Mouse (Mus musculus) stomach, embryonic 16.5 days (tissue): ENCODE results near the gene Pum1. TPM values are rescaled to one million over a fixed set of nuclear protein-coding genes. Genes with fewer than 3 reads are reported as not detected.

Experiments used
- ATAC-seq: fragments of 200-750 bp; cut with Nextera tagmentation; 2 replicates; pipeline ENCODE4 v1.8.0; 2017; ENCODE audit warnings: moderate number of reproducible peaks, moderate TSS enrichment; ENCODE audit not compliant: insufficient read depth, low FRiP score
- H3K27ac ChIP-seq: fragments of 300-500 bp; sonication (generic); 2 replicates; pipeline ENCODE4 v1.5.1; 2014; ENCODE audit warnings: low read length
- H3K27me3 ChIP-seq: fragments of 300-500 bp; sonication (generic); 2 replicates; pipeline ENCODE4 v1.6.1; 2014; ENCODE audit warnings: low read length, control low read depth, mixed read lengths; ENCODE audit not compliant: control insufficient read depth, insufficient read depth
- H3K36me3 ChIP-seq: fragments of 300-500 bp; sonication (generic); 2 replicates; pipeline ENCODE4 v1.6.1; 2014; ENCODE audit warnings: low read length; ENCODE audit not compliant: control insufficient read depth, insufficient read depth
- H3K4me1 ChIP-seq: fragments of 300-500 bp; sonication (generic); 2 replicates; pipeline ENCODE4 v1.6.1; 2014; ENCODE audit warnings: low read length, control low read depth, mixed read lengths; ENCODE audit not compliant: control insufficient read depth, insufficient read depth
- H3K4me2 ChIP-seq: fragments of 300-500 bp; sonication (generic); 2 replicates; pipeline ENCODE4 v1.6.1; 2014; ENCODE audit warnings: low read depth, low read length, mixed read lengths
- H3K4me3 ChIP-seq: fragments of 300-500 bp; sonication (generic); replicated peaks from 2 replicates; pipeline ENCODE4 v1.5.1; 2014; ENCODE audit warnings: mild to moderate bottlenecking, low read length
- H3K9ac ChIP-seq: fragments of 300-500 bp; sonication (generic); 2 replicates; pipeline ENCODE4 v1.6.1; 2014; ENCODE audit warnings: low read length
- H3K9me3 ChIP-seq: fragments of 300-500 bp; sonication (generic); replicated peaks from 2 replicates; pipeline ENCODE4 v1.6.1; 2016; ENCODE audit warnings: low read length, control low read depth; ENCODE audit not compliant: control insufficient read depth
- WGBS: fragments of 180-500 bp; shearing (Covaris S2); extraction: QIAGEN DNeasy Blood & Tissue Kit; methylation state at CpG from one replicate; pipeline ENCODE4 v1.1.7; 2014; 5-methylcytosine and 5-hydroxymethylcytosine counted together
- polyA plus RNA-seq: library from polyadenylated mRNA; unstranded; fragments of >200 nt; fragmentation: Nextera tagmentation; extraction: Ambion mirVana; gene quantifications from 2 replicates; pipeline ENCODE4 v1.2.1, GENCODE M21; 2015

The Pum1 gene
- polyA plus RNA-seq, 1 experiment from 2014 or later: 73.3 TPM

- no peaks in the 10 kb centered on the region for H3K9me3 ChIP-seq
- 60% methylated on average over 4 of the region's 4 CpGs for WGBS
- ATAC-seq: no peak
- no peaks in the 10 kb centered on the region for H3K27me3 ChIP-seq
- H3K4me2 ChIP-seq: no peak overlapping the region
- H3K4me3 ChIP-seq: no peak overlapping the region
- no peaks in the 10 kb centered on the region for H3K4me1 ChIP-seq
- no peaks in the 10 kb centered on the region for H3K36me3 ChIP-seq
- no peak overlapping the region for H3K9ac ChIP-seq
- H3K27ac ChIP-seq: no peak overlapping the region
Measured at GRCm38 (mm10) chr4:130735957-130736356, 72.8 kb downstream of the Pum1 start.

GRCm38 (mm10) chr4:130738527-130738926 lies 75.4 kb downstream of the Pum1 start:
- no peak overlapping the region for H3K27ac ChIP-seq
- H3K27me3 ChIP-seq: no peaks in the 10 kb centered on the region
- H3K9me3 ChIP-seq: no peaks in the 10 kb centered on the region
- no peak for ATAC-seq
- H3K36me3 ChIP-seq: peaks cover 10% of the 10 kb centered on the region; the same call in 1 of the 2 replicates
- 66% methylated on average over 2 of the region's 2 CpGs for whole genome bisulfite sequencing
- no peak overlapping the region for H3K9ac ChIP-seq
- H3K4me3 ChIP-seq: no peak overlapping the region
- no peak overlapping the region for H3K4me2 ChIP-seq
- H3K4me1 ChIP-seq: no peaks in the 10 kb centered on the region

GRCm38 (mm10) chr4:130744058-130744457 lies 80.9 kb downstream of the Pum1 start:
- 78% methylated on average over 4 of the region's 4 CpGs for WGBS
- peaks cover 33% of the 10 kb centered on the region; the same call in 1 of the 2 replicates for H3K36me3 ChIP-seq
- no peak overlapping the region for H3K9ac ChIP-seq
- no peak for ATAC-seq
- H3K4me2 ChIP-seq: no peak overlapping the region
- H3K27ac ChIP-seq: no peak overlapping the region
- no peaks in the 10 kb centered on the region for H3K9me3 ChIP-seq
- no peak overlapping the region for H3K4me3 ChIP-seq
- no peaks in the 10 kb centered on the region for H3K27me3 ChIP-seq
- no peaks in the 10 kb centered on the region for H3K4me1 ChIP-seq

- Histone ChIP-seq H3K4me3 (no peak overlapping the region), H3K9ac (no peak overlapping the region), H3K4me2 (no peak overlapping the region), H3K36me3 (peaks cover 33% of the 10 kb centered on the region), H3K9me3 (no peaks in the 10 kb centered on the region), H3K27me3 (no peaks in the 10 kb centered on the region), H3K27ac (no peak overlapping the region), H3K4me1 (no peaks in the 10 kb centered on the region)
- WGBS: 60% methylated on average over 5 of the region's 5 CpGs
- ATAC-seq: no peak
Measured at GRCm38 (mm10) chr4:130745561-130746306, 82.6 kb downstream of the Pum1 start.

- H3K4me2 ChIP-seq: no peak overlapping the region
- H3K36me3 ChIP-seq: peaks cover 39% of the 10 kb centered on the region
- ATAC-seq: no peak
Measured at GRCm38 (mm10) chr4:130749566-130749965, 86.4 kb downstream of the Pum1 start.

GRCm38 (mm10) chr4:130751966-130752365 lies 88.8 kb downstream of the Pum1 start:
- 91% methylated on average over 2 of the region's 2 CpGs for WGBS
- Histone ChIP-seq H3K27me3 (no peaks in the 10 kb centered on the region), H3K4me1 (no peaks in the 10 kb centered on the region), H3K36me3 (peaks cover 37% of the 10 kb centered on the region), H3K4me2 (no peak overlapping the region), H3K9ac (no peak overlapping the region), H3K9me3 (no peaks in the 10 kb centered on the region), H3K4me3 (no peak overlapping the region), H3K27ac (no peak overlapping the region)
- no peak for ATAC-seq

More at GRCm38 (mm10) chr4:130749566-130749965, 86.4 kb downstream of the Pum1 start:
- H3K4me3 ChIP-seq: no peak overlapping the region
- H3K9ac ChIP-seq: no peak overlapping the region
- H3K4me1 ChIP-seq: no peaks in the 10 kb centered on the region
- 57% methylated on average over 7 of the region's 7 CpGs for WGBS
- no peaks in the 10 kb centered on the region for H3K27me3 ChIP-seq
- no peak overlapping the region for H3K27ac ChIP-seq
- H3K9me3 ChIP-seq: no peaks in the 10 kb centered on the region

- H3K4me2 ChIP-seq: no peak overlapping the region
- ATAC-seq: no peak
Measured at GRCm38 (mm10) chr4:130752591-130752990, 89.5 kb downstream of the Pum1 start.

GRCm38 (mm10) chr4:130753755-130754154 lies 90.6 kb downstream of the Pum1 start:
- H3K9me3 ChIP-seq: no peaks in the 10 kb centered on the region
- peaks cover 32% of the 10 kb centered on the region for H3K36me3 ChIP-seq
- no peak overlapping the region for H3K4me2 ChIP-seq
- no peak overlapping the region for H3K4me3 ChIP-seq
- no peak for ATAC-seq
- H3K27me3 ChIP-seq: no peaks in the 10 kb centered on the region
- H3K9ac ChIP-seq: no peak overlapping the region
- no peak overlapping the region for H3K27ac ChIP-seq
- WGBS: 66% methylated on average over 5 of the region's 5 CpGs
- no peaks in the 10 kb centered on the region for H3K4me1 ChIP-seq

More at GRCm38 (mm10) chr4:130752591-130752990, 89.5 kb downstream of the Pum1 start:
- WGBS: 79% methylated on average over 7 of the region's 7 CpGs
- no peaks in the 10 kb centered on the region for H3K4me1 ChIP-seq
- H3K27ac ChIP-seq: no peak overlapping the region
- peaks cover 33% of the 10 kb centered on the region for H3K36me3 ChIP-seq
- no peak overlapping the region for H3K4me3 ChIP-seq
- no peak overlapping the region for H3K9ac ChIP-seq
- no peaks in the 10 kb centered on the region for H3K27me3 ChIP-seq
- H3K9me3 ChIP-seq: no peaks in the 10 kb centered on the region

GRCm38 (mm10) chr4:130754776-130755175 lies 91.7 kb downstream of the Pum1 start:
- 69% methylated on average over 2 of the region's 2 CpGs for WGBS
- Histone ChIP-seq H3K4me3 (no peak overlapping the region), H3K4me2 (no peak overlapping the region)

More at GRCm38 (mm10) chr4:130754776-130755175, 91.7 kb downstream of the Pum1 start:
- Histone ChIP-seq H3K36me3 (peaks cover 39% of the 10 kb centered on the region), H3K27ac (no peak overlapping the region), H3K9ac (no peak overlapping the region), H3K9me3 (no peaks in the 10 kb centered on the region), H3K27me3 (no peaks in the 10 kb centered on the region), H3K4me1 (no peaks in the 10 kb centered on the region)
- no peak for ATAC-seq
